Mouse (Mus musculus): ENCODE measurements around the gene Gcc2. TPM values are rescaled to one million over a fixed set of nuclear protein-coding genes. Genes with fewer than 3 reads are reported as not detected.

Gene Gcc2
- polyA plus RNA-seq, 1 experiment: 22.5 TPM

DNA sequence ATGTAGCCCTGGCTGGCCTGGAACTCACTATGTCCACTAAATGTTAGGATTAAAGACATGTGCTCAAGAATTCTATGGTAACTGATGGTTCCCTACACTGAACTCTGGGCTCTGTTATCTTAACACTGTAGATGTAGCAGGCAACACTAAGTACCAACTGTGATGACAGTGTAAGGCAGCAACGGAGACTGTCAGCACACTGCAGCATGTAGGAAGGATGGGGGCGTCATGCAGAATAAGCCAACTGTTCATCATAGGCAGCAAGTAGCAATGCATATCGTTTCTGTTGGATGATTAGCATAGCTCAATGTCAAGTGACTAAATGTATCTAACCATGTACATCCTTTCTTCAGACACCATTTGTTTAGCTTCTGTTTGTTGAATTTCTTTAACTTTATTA is 38.9 kb downstream of the Gcc2 start:
- Histone ChIP-seq H3K9me3 (replicated peaks; ENCODE audit: control insufficient read depth, insufficient read depth, low read length, poor library complexity, severe bottlenecking) (no peaks in the 10 kb centered on the region), H3K27me3 (ENCODE audit: control insufficient read depth, insufficient read depth, low read length, poor library complexity, severe bottlenecking) (no peaks in the 10 kb centered on the region), H3K36me3 (ENCODE audit: control insufficient read depth, insufficient read depth, low read length, poor library complexity, severe bottlenecking) (peaks cover 20% of the 10 kb centered on the region), H3K4me1 (ENCODE audit: control insufficient read depth, insufficient read depth, low read length) (no peaks in the 10 kb centered on the region), H3K9ac (ENCODE audit: low read depth, poor library complexity, severe bottlenecking) (no peak overlapping the region), H3K4me3 (ENCODE audit: low read depth, low read length) (no peak overlapping the region), H3K27ac (ENCODE audit: insufficient read depth, low read length) (no peak overlapping the region)
- TF ChIP-seq POLR2A (IDR thresholded peaks at IDR 0.05; ENCODE audit: insufficient read depth, low read length): no peak
- TF ChIP-seq EP300 (IDR thresholded peaks at IDR 0.05; ENCODE audit: insufficient read depth, low read depth, low read length): no peak
- TF ChIP-seq CTCF (IDR thresholded peaks at IDR 0.05; ENCODE audit: low read depth, low read length): no peak

GRCm38 (mm10) chr10:58295605-58296004 is 40.3 kb downstream of the Gcc2 start:
- no peak for TF ChIP-seq POLR2A (IDR thresholded peaks at IDR 0.05; ENCODE audit: insufficient read depth, low read length)
- TF ChIP-seq CTCF (IDR thresholded peaks at IDR 0.05; ENCODE audit: low read depth, low read length): no peak
- no peak for TF ChIP-seq EP300 (IDR thresholded peaks at IDR 0.05; ENCODE audit: insufficient read depth, low read depth, low read length)
- Histone ChIP-seq H3K36me3 (ENCODE audit: control insufficient read depth, insufficient read depth, low read length, poor library complexity, severe bottlenecking) (peaks cover 13% of the 10 kb centered on the region), H3K4me3 (ENCODE audit: low read depth, low read length) (no peak overlapping the region), H3K9me3 (replicated peaks; ENCODE audit: control insufficient read depth, insufficient read depth, low read length, poor library complexity, severe bottlenecking) (no peaks in the 10 kb centered on the region), H3K27ac (ENCODE audit: insufficient read depth, low read length) (no peak overlapping the region), H3K4me1 (ENCODE audit: control insufficient read depth, insufficient read depth, low read length) (no peaks in the 10 kb centered on the region), H3K27me3 (ENCODE audit: control insufficient read depth, insufficient read depth, low read length, poor library complexity, severe bottlenecking) (no peaks in the 10 kb centered on the region), H3K9ac (ENCODE audit: low read depth, poor library complexity, severe bottlenecking) (no peak overlapping the region)

DNA sequence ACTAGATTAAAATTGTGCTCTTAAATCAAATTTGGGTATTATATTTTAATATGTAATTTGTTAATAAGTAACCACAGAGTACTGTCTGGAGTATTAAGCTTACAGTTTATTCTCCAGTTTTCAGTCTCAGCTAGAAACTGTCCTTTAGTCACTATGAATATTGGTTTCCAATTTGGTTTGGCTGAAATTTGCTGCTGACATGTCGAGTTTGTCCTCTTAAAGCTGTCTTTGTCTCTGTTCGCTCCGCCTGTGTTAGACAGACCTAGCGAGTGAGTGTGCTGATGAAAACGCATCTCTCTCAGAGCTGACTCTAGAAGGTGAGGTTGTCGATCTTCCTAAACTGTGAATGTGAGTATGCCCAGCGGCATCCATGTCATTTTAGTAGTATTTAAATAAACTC is 49.7 kb downstream of the Gcc2 start:
- Histone ChIP-seq H3K27me3 (ENCODE audit: control insufficient read depth, insufficient read depth, low read length, poor library complexity, severe bottlenecking) (no peaks in the 10 kb centered on the region), H3K4me1 (ENCODE audit: control insufficient read depth, insufficient read depth, low read length) (no peaks in the 10 kb centered on the region), H3K9me3 (replicated peaks; ENCODE audit: control insufficient read depth, insufficient read depth, low read length, poor library complexity, severe bottlenecking) (no peaks in the 10 kb centered on the region), H3K9ac (ENCODE audit: low read depth, poor library complexity, severe bottlenecking) (no peak overlapping the region), H3K4me3 (ENCODE audit: low read depth, low read length) (no peak overlapping the region), H3K36me3 (ENCODE audit: control insufficient read depth, insufficient read depth, low read length, poor library complexity, severe bottlenecking) (no peaks in the 10 kb centered on the region; the same call in 1 of the 2 replicates), H3K27ac (ENCODE audit: insufficient read depth, low read length) (no peak overlapping the region)
- TF ChIP-seq CTCF (IDR thresholded peaks at IDR 0.05; ENCODE audit: low read depth, low read length) (no peak), EP300 (IDR thresholded peaks at IDR 0.05; ENCODE audit: insufficient read depth, low read depth, low read length) (no peak), POLR2A (IDR thresholded peaks at IDR 0.05; ENCODE audit: insufficient read depth, low read length) (no peak)

DNA sequence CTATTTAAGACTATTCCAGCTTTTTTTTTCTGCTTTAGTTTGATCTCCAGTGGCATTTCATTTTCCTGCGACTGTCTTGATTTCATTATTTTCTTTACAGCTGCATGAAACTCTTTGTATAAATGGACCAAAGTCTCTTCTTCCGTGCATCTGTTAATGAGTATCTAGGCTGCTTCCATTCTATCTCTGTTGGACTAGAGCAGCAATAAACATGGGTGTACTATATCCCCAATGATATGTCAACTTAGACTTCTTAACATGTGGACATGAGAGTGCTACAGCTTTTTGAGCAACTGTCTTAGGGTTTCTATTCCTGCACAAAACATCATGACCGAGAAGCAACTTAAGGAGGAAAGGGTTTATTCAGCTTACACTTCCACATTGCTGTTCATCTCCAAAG is 51.6 kb downstream of the Gcc2 start:
- Histone ChIP-seq H3K4me3 (ENCODE audit: low read depth, low read length) (no peak overlapping the region), H3K4me1 (ENCODE audit: control insufficient read depth, insufficient read depth, low read length) (no peaks in the 10 kb centered on the region), H3K9me3 (replicated peaks; ENCODE audit: control insufficient read depth, insufficient read depth, low read length, poor library complexity, severe bottlenecking) (no peaks in the 10 kb centered on the region), H3K27ac (ENCODE audit: insufficient read depth, low read length) (no peak overlapping the region), H3K9ac (ENCODE audit: low read depth, poor library complexity, severe bottlenecking) (no peak overlapping the region), H3K27me3 (ENCODE audit: control insufficient read depth, insufficient read depth, low read length, poor library complexity, severe bottlenecking) (no peaks in the 10 kb centered on the region), H3K36me3 (ENCODE audit: control insufficient read depth, insufficient read depth, low read length, poor library complexity, severe bottlenecking) (no peaks in the 10 kb centered on the region)
- TF ChIP-seq EP300 (IDR thresholded peaks at IDR 0.05; ENCODE audit: insufficient read depth, low read depth, low read length) (no peak), POLR2A (IDR thresholded peaks at IDR 0.05; ENCODE audit: insufficient read depth, low read length) (no peak), CTCF (IDR thresholded peaks at IDR 0.05; ENCODE audit: low read depth, low read length) (no peak)

DNA sequence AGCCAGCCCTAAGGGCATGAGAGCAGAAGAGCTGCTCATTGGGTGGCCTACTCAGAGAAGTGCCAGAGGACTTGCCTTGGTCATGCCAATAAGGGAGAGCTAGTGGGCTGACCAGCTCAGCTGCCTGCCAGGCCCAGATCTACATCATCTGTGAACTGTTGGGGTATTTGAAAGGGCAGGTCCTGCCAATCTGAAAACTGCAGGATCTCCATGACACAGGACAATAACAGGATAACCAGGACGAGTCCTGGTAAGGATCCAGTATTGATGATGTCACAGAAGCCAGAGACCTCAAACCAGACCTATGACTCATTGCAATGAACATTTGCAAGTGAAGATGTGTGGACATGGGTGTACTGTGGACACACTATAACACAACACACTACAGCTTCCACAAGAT is 55.5 kb downstream of the Gcc2 start:
- no peak overlapping the region for H3K9ac ChIP-seq (ENCODE audit: low read depth, poor library complexity, severe bottlenecking)
- TF ChIP-seq CTCF (IDR thresholded peaks at IDR 0.05; ENCODE audit: low read depth, low read length) (no peak), EP300 (IDR thresholded peaks at IDR 0.05; ENCODE audit: insufficient read depth, low read depth, low read length) (no peak)
- no peaks in the 10 kb centered on the region; the same call in 1 of the 2 replicates for H3K9me3 ChIP-seq (replicated peaks; ENCODE audit: control insufficient read depth, insufficient read depth, low read length, poor library complexity, severe bottlenecking)
- H3K36me3 ChIP-seq (ENCODE audit: control insufficient read depth, insufficient read depth, low read length, poor library complexity, severe bottlenecking): no peaks in the 10 kb centered on the region
- no peaks in the 10 kb centered on the region for H3K27me3 ChIP-seq (ENCODE audit: control insufficient read depth, insufficient read depth, low read length, poor library complexity, severe bottlenecking)
- no peak overlapping the region for H3K4me3 ChIP-seq (ENCODE audit: low read depth, low read length)
- H3K27ac ChIP-seq (ENCODE audit: insufficient read depth, low read length): no peak overlapping the region
- H3K4me1 ChIP-seq (ENCODE audit: control insufficient read depth, insufficient read depth, low read length): no peaks in the 10 kb centered on the region

DNA sequence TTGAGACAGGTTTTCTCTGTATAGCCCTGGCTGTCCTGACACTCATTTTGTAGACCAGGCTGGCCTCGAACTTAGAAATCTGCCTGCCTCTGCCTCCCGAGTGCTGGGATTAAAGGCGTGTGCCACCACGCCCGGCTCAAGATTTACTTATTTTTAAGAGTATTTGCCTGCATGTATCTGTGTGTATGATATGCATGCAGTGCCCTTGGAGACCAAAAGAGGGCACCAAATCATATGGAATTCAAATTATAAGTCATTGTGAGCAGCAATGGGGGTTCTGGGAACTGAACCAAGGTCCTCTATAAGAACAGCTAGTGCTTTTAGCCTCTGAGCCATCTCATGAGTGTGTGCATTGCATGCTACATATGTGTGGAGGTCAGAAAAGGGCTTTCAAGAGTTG is 57.6 kb downstream of the Gcc2 start:
- H3K36me3 ChIP-seq (ENCODE audit: control insufficient read depth, insufficient read depth, low read length, poor library complexity, severe bottlenecking): no peaks in the 10 kb centered on the region
- TF ChIP-seq POLR2A (IDR thresholded peaks at IDR 0.05; ENCODE audit: insufficient read depth, low read length) (no peak), EP300 (IDR thresholded peaks at IDR 0.05; ENCODE audit: insufficient read depth, low read depth, low read length) (no peak), CTCF (IDR thresholded peaks at IDR 0.05; ENCODE audit: low read depth, low read length) (no peak)
- H3K4me1 ChIP-seq (ENCODE audit: control insufficient read depth, insufficient read depth, low read length): no peaks in the 10 kb centered on the region
- no peaks in the 10 kb centered on the region; the same call in 1 of the 2 replicates for H3K9me3 ChIP-seq (replicated peaks; ENCODE audit: control insufficient read depth, insufficient read depth, low read length, poor library complexity, severe bottlenecking)
- no peaks in the 10 kb centered on the region for H3K27me3 ChIP-seq (ENCODE audit: control insufficient read depth, insufficient read depth, low read length, poor library complexity, severe bottlenecking)
- H3K9ac ChIP-seq (ENCODE audit: low read depth, poor library complexity, severe bottlenecking): no peak overlapping the region
- no peak overlapping the region for H3K27ac ChIP-seq (ENCODE audit: insufficient read depth, low read length)
- no peak overlapping the region for H3K4me3 ChIP-seq (ENCODE audit: low read depth, low read length)
